Mouse (Mus musculus) thymus, adult 2 months (tissue): ENCODE measurements at regions not wholly inside any gene's neighbourhood (a gene's known extent, or its start where the extent isn't known, plus 50 kb on each side); places are given as distances from the start of the nearest gene placed in this dataset.

Experiments used
- CTCF ChIP-seq: fragments of 200-500 bp; IDR thresholded peaks from 2 replicates; pipeline ENCODE4 v1.5.1; 2012; ENCODE audit warnings: mild to moderate bottlenecking, control low read depth, low read length, moderate library complexity, borderline replicate concordance; ENCODE audit not compliant: control insufficient read depth, poor library complexity, insufficient read depth; ENCODE audit errors: extremely low read depth
- POLR2A ChIP-seq: fragments of 200-500 bp; IDR thresholded peaks from 2 replicates; pipeline ENCODE4 v1.6.1; 2012; ENCODE audit warnings: mild to moderate bottlenecking, low read length, control low read depth, moderate library complexity; ENCODE audit not compliant: control insufficient read depth, poor library complexity, insufficient read depth; ENCODE audit errors: extremely low read depth

DNA sequence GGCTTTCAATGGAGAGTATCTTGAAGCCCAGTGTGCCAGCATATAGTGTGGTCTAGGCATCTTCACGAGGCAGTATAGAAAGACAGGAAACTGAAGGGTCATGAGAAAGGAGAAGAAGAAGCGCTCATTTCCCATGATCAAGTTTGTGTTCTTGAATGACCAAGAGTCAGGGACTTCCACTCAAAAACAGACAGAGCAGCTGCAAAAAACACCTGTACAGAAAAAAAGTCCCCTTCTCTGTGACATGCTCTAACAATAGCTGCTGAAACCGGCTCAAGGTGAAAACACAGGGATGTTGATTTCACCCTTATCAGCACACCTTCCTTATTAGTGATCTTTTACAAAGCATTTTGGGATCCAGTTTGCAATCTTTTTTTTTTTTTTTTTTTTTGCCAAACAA is 90.6 kb upstream of the Fam98a start:
- TF ChIP-seq CTCF: no peak
- TF ChIP-seq POLR2A: no peak
